11 mouse cellular contexts compared by ENCODE assay signal in genomic region chr10:127879155-127879688, GRCm38 (mm10). TPM values are rescaled to one million over a fixed set of nuclear protein-coding genes. Genes with fewer than 3 reads are reported as not detected.
DNase-seq lines count a peak whose midpoint lies in the region; ATAC-seq lines count a peak whose summit lies in the region.
"Had no signal": no experiment of that assay in that cellular context is flagged by ENCODE, and none has a peak within 500 bp of the region (broad histone marks: within the 10 kb centered on the region; RNA-seq: fewer than 3 reads in every experiment).

No protein-coding gene starts in this region.

- DNase-seq in layer of hippocampus, adult 11-12 months (ENCODE audit: low spot score), result peak; percentile 6
- DNase-seq in layer of hippocampus, postnatal 36 days, result no peak
- DNase-seq in R1 (ENCODE audit: low read depth, low spot score), result peak; percentile 78
- peak; percentile 9 for DNase-seq in lung, postnatal 25 days (ENCODE audit: low spot score)
- DNase-seq in forebrain, embryonic 10.5 days (ENCODE audit: extremely low spot score, low spot score), result no peak
- no peak for DNase-seq in right cerebral cortex, postnatal 14 days
- no peak for DNase-seq in thymus, postnatal 0 days (ENCODE audit: low spot score)

- no peak overlapping the region for H3K4me2 ChIP-seq in kidney, embryonic 15.5 days
- H3K4me2 ChIP-seq: limb, embryonic 12.5 days had no signal

- H3K27me3 ChIP-seq in kidney, embryonic 15.5 days, result no peaks in the 10 kb centered on the region
- H3K27me3 ChIP-seq in forebrain, embryonic 10.5 days (ENCODE audit: poor library complexity, severe bottlenecking), result no peaks in the 10 kb centered on the region
- H3K27me3 ChIP-seq: limb, embryonic 12.5 days had no signal

- no peak overlapping the region for H3K27ac ChIP-seq in kidney, embryonic 15.5 days
- H3K27ac ChIP-seq in forebrain, embryonic 10.5 days, result no peak overlapping the region
- H3K27ac ChIP-seq: limb, embryonic 12.5 days had no signal

- H3K9me3 ChIP-seq in kidney, embryonic 15.5 days (replicated peaks), result no peaks in the 10 kb centered on the region
- H3K9me3 ChIP-seq in forebrain, embryonic 10.5 days, result no peaks in the 10 kb centered on the region
- H3K9me3 ChIP-seq: limb, embryonic 12.5 days had no signal

- no peaks in the 10 kb centered on the region for H3K36me3 ChIP-seq in kidney, embryonic 15.5 days
- H3K36me3 ChIP-seq in forebrain, embryonic 10.5 days (replicated peaks), result no peaks in the 10 kb centered on the region
- H3K36me3 ChIP-seq: limb, embryonic 12.5 days had no signal

- 81% methylated on average over 3 of the region's 3 CpGs for WGBS in kidney, embryonic 15.5 days
- 91% methylated on average over 3 of the region's 3 CpGs for WGBS in forebrain, embryonic 10.5 days

- H3K4me1 ChIP-seq in kidney, embryonic 15.5 days, result peaks cover 6% of the 10 kb centered on the region
- no peaks in the 10 kb centered on the region for H3K4me1 ChIP-seq in forebrain, embryonic 10.5 days
- H3K4me1 ChIP-seq: limb, embryonic 12.5 days had no signal

- H3K4me3 ChIP-seq in kidney, embryonic 15.5 days (replicated peaks), result no peak overlapping the region
- H3K4me3 ChIP-seq in forebrain, embryonic 10.5 days, result no peak overlapping the region
- H3K4me3 ChIP-seq: limb, embryonic 12.5 days had no signal

- ATAC-seq in kidney, embryonic 15.5 days (replicated peaks; ENCODE audit: low FRiP score), result peak; percentile 34
- ATAC-seq: CD4-positive, CD25-positive, alpha-beta regulatory T cell, adult 4 months had no signal

- no peak overlapping the region for H3K9ac ChIP-seq in kidney, embryonic 15.5 days
- H3K9ac ChIP-seq: limb, embryonic 12.5 days had no signal

RNA-seq across cellular contexts. Expression of gene Rdh7, which starts 9.4 kb away (rescaled TPM):
- total RNA-seq in layer of hippocampus, postnatal 36 days (2021), result not detected
- polyA plus RNA-seq in kidney, embryonic 15.5 days (2015; fragmentation: Nextera tagmentation; extraction: Ambion mirVana), result not detected in 2 replicates
- polyA plus RNA-seq in forebrain, embryonic 10.5 days (2016; fragmentation: Nextera tagmentation; extraction: Ambion mirVana), result not detected in 2 replicates
- not detected in 2 replicates for polyA plus RNA-seq in thymus, postnatal 0 days (2015; fragmentation: Nextera tagmentation; extraction: Ambion mirVana)
- total RNA-seq: hematopoietic stem cell, adult 5-6 weeks had no signal
- polyA plus RNA-seq: CD4-positive, CD25-positive, alpha-beta regulatory T cell, adult 4 months; limb, embryonic 12.5 days had no signal

RNA-seq across cellular contexts. Expression of gene Rdh16f2, which starts 12.9 kb away (rescaled TPM):
- not detected for total RNA-seq in layer of hippocampus, postnatal 36 days (2021)
- polyA plus RNA-seq in kidney, embryonic 15.5 days (2015; fragmentation: Nextera tagmentation; extraction: Ambion mirVana), result 0.64 and 0.72 TPM in 2 replicates
- not detected in 2 replicates for polyA plus RNA-seq in forebrain, embryonic 10.5 days (2016; fragmentation: Nextera tagmentation; extraction: Ambion mirVana)
- 0.10 TPM in 1 of 2 replicates, not detected in the other for polyA plus RNA-seq in thymus, postnatal 0 days (2015; fragmentation: Nextera tagmentation; extraction: Ambion mirVana)
- total RNA-seq: hematopoietic stem cell, adult 5-6 weeks had no signal
- polyA plus RNA-seq: CD4-positive, CD25-positive, alpha-beta regulatory T cell, adult 4 months; limb, embryonic 12.5 days had no signal

RNA-seq across cellular contexts. Expression of gene Sdr9c7, which starts 19.1 kb away (rescaled TPM):
- total RNA-seq in layer of hippocampus, postnatal 36 days (2021), result not detected
- 0.08 TPM in 1 of 2 replicates, not detected in the other for polyA plus RNA-seq in kidney, embryonic 15.5 days (2015; fragmentation: Nextera tagmentation; extraction: Ambion mirVana)
- polyA plus RNA-seq in forebrain, embryonic 10.5 days (2016; fragmentation: Nextera tagmentation; extraction: Ambion mirVana), result not detected in 2 replicates
- 0.33 and 0.39 TPM in 2 replicates for polyA plus RNA-seq in thymus, postnatal 0 days (2015; fragmentation: Nextera tagmentation; extraction: Ambion mirVana)
- total RNA-seq: hematopoietic stem cell, adult 5-6 weeks had no signal
- polyA plus RNA-seq: CD4-positive, CD25-positive, alpha-beta regulatory T cell, adult 4 months; limb, embryonic 12.5 days had no signal

RNA-seq across cellular contexts. Expression of gene Rdh19, which starts 29.5 kb away (rescaled TPM):
- total RNA-seq in layer of hippocampus, postnatal 36 days (2021), result not detected
- 2.0 TPM in 2 replicates for polyA plus RNA-seq in kidney, embryonic 15.5 days (2015; fragmentation: Nextera tagmentation; extraction: Ambion mirVana)
- not detected in 2 replicates for polyA plus RNA-seq in forebrain, embryonic 10.5 days (2016; fragmentation: Nextera tagmentation; extraction: Ambion mirVana)
- polyA plus RNA-seq in thymus, postnatal 0 days (2015; fragmentation: Nextera tagmentation; extraction: Ambion mirVana), result not detected in 2 replicates
- total RNA-seq: hematopoietic stem cell, adult 5-6 weeks had no signal
- polyA plus RNA-seq: CD4-positive, CD25-positive, alpha-beta regulatory T cell, adult 4 months; limb, embryonic 12.5 days had no signal

Comparison
In these comparisons a context has a peak if more than half of its experiments do, and no peak if none do; other contexts are left out.
1. DNase-seq: peak in layer of hippocampus, adult 11-12 months (single experiment), R1 (single experiment) and lung, postnatal 25 days (single experiment); none in layer of hippocampus, postnatal 36 days (0 of 2), forebrain, embryonic 10.5 days (single experiment), right cerebral cortex, postnatal 14 days (single experiment) and thymus, postnatal 0 days (single experiment).